Mouse (Mus musculus) neural tube, embryonic 15.5 days (tissue): ENCODE results near the gene Zfp609. TPM values are rescaled to one million over a fixed set of nuclear protein-coding genes. Genes with fewer than 3 reads are reported as not detected.

Experiments
- ATAC-seq: fragments of 200-750 bp; cut with Nextera tagmentation; 2 replicates; pipeline ENCODE4 v1.8.0; 2017; ENCODE audit warnings: mild to moderate bottlenecking, moderate TSS enrichment, moderate library complexity; ENCODE audit not compliant: low FRiP score
- H3K27ac ChIP-seq: fragments of 300-500 bp; sonication (generic); replicated peaks from 2 replicates; pipeline ENCODE4 v1.5.1; 2015; ENCODE audit warnings: mild to moderate bottlenecking, inconsistent platforms
- H3K27me3 ChIP-seq: fragments of 300-500 bp; sonication (generic); replicated peaks from 2 replicates; pipeline ENCODE4 v1.6.1; 2015; ENCODE audit warnings: inconsistent platforms
- H3K36me3 ChIP-seq: fragments of 300-500 bp; sonication (generic); 2 replicates; pipeline ENCODE4 v1.6.1; 2015; ENCODE audit warnings: inconsistent platforms
- H3K4me1 ChIP-seq: fragments of 300-500 bp; sonication (generic); 2 replicates; pipeline ENCODE4 v1.6.1; 2015; ENCODE audit warnings: inconsistent platforms
- H3K4me2 ChIP-seq: fragments of 300-500 bp; sonication (generic); 2 replicates; pipeline ENCODE4 v1.6.1; 2015; ENCODE audit warnings: inconsistent platforms, mild to moderate bottlenecking, moderate library complexity
- H3K4me3 ChIP-seq: fragments of 300-500 bp; sonication (generic); replicated peaks from 2 replicates; pipeline ENCODE4 v1.5.1; 2015; ENCODE audit warnings: mild to moderate bottlenecking, inconsistent platforms
- H3K9ac ChIP-seq: fragments of 300-500 bp; sonication (generic); replicated peaks from 2 replicates; pipeline ENCODE4 v1.6.1; 2015; ENCODE audit warnings: mild to moderate bottlenecking, inconsistent platforms
- H3K9me3 ChIP-seq: fragments of 300-500 bp; sonication (generic); replicated peaks from 2 replicates; pipeline ENCODE4 v1.6.1; 2016; ENCODE audit warnings: inconsistent platforms
- WGBS: fragments of 180-500 bp; shearing (Covaris S2); methylation state at CpG from one replicate; pipeline ENCODE4 v1.1.7; 2015; ENCODE audit warnings: mixed read lengths; 5-methylcytosine and 5-hydroxymethylcytosine counted together
- polyA plus RNA-seq: library from polyadenylated mRNA; unstranded; fragments of >200 nt; fragmentation: Nextera tagmentation; extraction: Ambion mirVana; gene quantifications from 2 replicates; pipeline ENCODE4 v1.2.1, GENCODE M21; 2015

Zfp609 gene
- polyA plus RNA-seq, 1 experiment from 2014 or later = 6.8 TPM

GRCm38 (mm10) chr9:65681634-65681940 is 145.8 kb downstream of the Zfp609 start:
- Histone ChIP-seq H3K4me2 (no peak overlapping the region), H3K4me1 (peaks cover 71% of the 10 kb centered on the region), H3K36me3 (peaks cover 9% of the 10 kb centered on the region; the same call in 1 of the 2 replicates), H3K27me3 (no peaks in the 10 kb centered on the region), H3K9ac (no peak overlapping the region), H3K27ac (no peak overlapping the region; the same call in 1 of the 2 replicates), H3K9me3 (no peaks in the 10 kb centered on the region), H3K4me3 (no peak overlapping the region)
- no peak for ATAC-seq
- 87% methylated on average over 2 of the region's 2 CpGs for WGBS

GRCm38 (mm10) chr9:65680938-65681633 is 146.3 kb downstream of the Zfp609 start:
- Histone ChIP-seq H3K36me3 (peaks cover 4% of the 10 kb centered on the region; the same call in 1 of the 2 replicates), H3K9me3 (no peaks in the 10 kb centered on the region), H3K27ac (no peak overlapping the region; the same call in 1 of the 2 replicates), H3K9ac (no peak overlapping the region), H3K27me3 (no peaks in the 10 kb centered on the region), H3K4me2 (no peak overlapping the region), H3K4me3 (no peak overlapping the region), H3K4me1 (peaks cover 71% of the 10 kb centered on the region)
- ATAC-seq = no peak
- 89% methylated on average over 4 of the region's 4 CpGs for WGBS

- H3K9me3 ChIP-seq = no peaks in the 10 kb centered on the region
- no peaks in the 10 kb centered on the region for H3K27me3 ChIP-seq
- 15% methylated on average over 5 of the region's 5 CpGs for WGBS
- peak overlapping the region; percentile 26 for H3K4me3 ChIP-seq
- H3K4me1 ChIP-seq = peaks cover 75% of the 10 kb centered on the region
- peak overlapping the region; percentile 68 for H3K27ac ChIP-seq
- H3K36me3 ChIP-seq = no peaks in the 10 kb centered on the region
- H3K4me2 ChIP-seq = peak overlapping the region; percentile 86
- peak overlapping the region; percentile 15 for H3K9ac ChIP-seq
- ATAC-seq = no peak
Measured at GRCm38 (mm10) chr9:65679181-65679761, 148.1 kb downstream of the Zfp609 start.

GRCm38 (mm10) chr9:65677119-65677462 is 150.3 kb downstream of the Zfp609 start:
- no peak for ATAC-seq
- Histone ChIP-seq H3K9ac (peak overlapping the region; percentile 73), H3K4me1 (peaks cover 57% of the 10 kb centered on the region), H3K4me3 (peak overlapping the region; percentile 64), H3K36me3 (no peaks in the 10 kb centered on the region), H3K27me3 (no peaks in the 10 kb centered on the region), H3K9me3 (no peaks in the 10 kb centered on the region), H3K27ac (peak overlapping the region; percentile 78), H3K4me2 (peak overlapping the region; percentile 86)
- 4% methylated on average over 3 of the region's 3 CpGs for WGBS

GRCm38 (mm10) chr9:65676358-65677118 is 150.8 kb downstream of the Zfp609 start:
- Histone ChIP-seq H3K4me2 (peak overlapping the region; percentile 86), H3K27ac (peak overlapping the region; percentile 85), H3K4me3 (peak overlapping the region; percentile 64), H3K9me3 (no peaks in the 10 kb centered on the region), H3K9ac (peak overlapping the region; percentile 73), H3K36me3 (no peaks in the 10 kb centered on the region), H3K4me1 (peaks cover 53% of the 10 kb centered on the region), H3K27me3 (no peaks in the 10 kb centered on the region)
- peak; percentile 97 for ATAC-seq
- under 1% methylated on average over 43 of the region's 51 CpGs for WGBS

- peak overlapping the region; percentile 73 for H3K9ac ChIP-seq
- H3K4me3 ChIP-seq = peak overlapping the region; percentile 64
- no peaks in the 10 kb centered on the region for H3K9me3 ChIP-seq
- WGBS = 57% methylated on average over 8 of the region's 8 CpGs
- peak; percentile 40 for ATAC-seq
- H3K4me1 ChIP-seq = peaks cover 44% of the 10 kb centered on the region
- H3K27ac ChIP-seq = peak overlapping the region; percentile 85
- peak overlapping the region; percentile 86 for H3K4me2 ChIP-seq
- no peaks in the 10 kb centered on the region for H3K36me3 ChIP-seq
- H3K27me3 ChIP-seq = no peaks in the 10 kb centered on the region
Measured at GRCm38 (mm10) chr9:65675461-65676357, 151.7 kb downstream of the Zfp609 start.

- H3K4me1 ChIP-seq = peaks cover 17% of the 10 kb centered on the region
- WGBS = 84% methylated on average over 11 of the region's 11 CpGs
- no peaks in the 10 kb centered on the region for H3K27me3 ChIP-seq
- H3K9me3 ChIP-seq = no peaks in the 10 kb centered on the region
- H3K36me3 ChIP-seq = no peaks in the 10 kb centered on the region
- no peak overlapping the region for H3K27ac ChIP-seq
- no peak overlapping the region for H3K4me2 ChIP-seq
- no peak overlapping the region for H3K4me3 ChIP-seq
- no peak for ATAC-seq
- H3K9ac ChIP-seq = no peak overlapping the region
Measured at GRCm38 (mm10) chr9:65672996-65673395, 154.4 kb downstream of the Zfp609 start.

- Histone ChIP-seq H3K4me1 (peaks cover 7% of the 10 kb centered on the region), H3K9ac (no peak overlapping the region), H3K9me3 (no peaks in the 10 kb centered on the region), H3K36me3 (no peaks in the 10 kb centered on the region), H3K4me3 (no peak overlapping the region), H3K27ac (no peak overlapping the region), H3K4me2 (no peak overlapping the region), H3K27me3 (no peaks in the 10 kb centered on the region)
- 66% methylated on average over 9 of the region's 9 CpGs for WGBS
- ATAC-seq = no peak
Measured at GRCm38 (mm10) chr9:65671431-65671931, 155.9 kb downstream of the Zfp609 start.

GRCm38 (mm10) chr9:65667701-65668100 is 159.7 kb downstream of the Zfp609 start, which contains the start of gene Oaz2:
Gene Oaz2, plus strand, starts transcription at chr9:65668001.
- H3K27me3 ChIP-seq = no peaks in the 10 kb centered on the region
- H3K27ac ChIP-seq = no peak within 1 kb of the TSS
- H3K36me3 ChIP-seq = no peaks in the 10 kb centered on the region
- no peak within 1 kb of the TSS for H3K4me3 ChIP-seq
- WGBS = 96% methylated on average over 8 of the region's 8 CpGs
- H3K9ac ChIP-seq = no peak within 1 kb of the TSS
- no peak within 1 kb of the TSS for H3K4me2 ChIP-seq
- no peaks in the 10 kb centered on the region for H3K4me1 ChIP-seq
- H3K9me3 ChIP-seq = no peaks in the 10 kb centered on the region
- no peak for ATAC-seq

GRCm38 (mm10) chr9:65666042-65666441 is 161.3 kb downstream of the Zfp609 start:
- Histone ChIP-seq H3K9ac (no peak overlapping the region), H3K27me3 (no peaks in the 10 kb centered on the region), H3K4me2 (no peak overlapping the region), H3K4me3 (no peak overlapping the region), H3K36me3 (no peaks in the 10 kb centered on the region), H3K27ac (no peak overlapping the region), H3K9me3 (no peaks in the 10 kb centered on the region), H3K4me1 (no peaks in the 10 kb centered on the region)
- ATAC-seq = no peak; the same call in 1 of the 2 replicates
- 27% methylated on average over 5 of the region's 5 CpGs for WGBS

GRCm38 (mm10) chr9:65664163-65664562 is 163.2 kb downstream of the Zfp609 start:
- H3K27ac ChIP-seq = no peak overlapping the region
- H3K27me3 ChIP-seq = no peaks in the 10 kb centered on the region
- no peaks in the 10 kb centered on the region for H3K36me3 ChIP-seq
- H3K4me1 ChIP-seq = no peaks in the 10 kb centered on the region
- H3K9me3 ChIP-seq = no peaks in the 10 kb centered on the region
- ATAC-seq = no peak
- H3K9ac ChIP-seq = no peak overlapping the region
- no peak overlapping the region for H3K4me2 ChIP-seq
- no peak overlapping the region for H3K4me3 ChIP-seq
- 4% methylated on average over 3 of the region's 3 CpGs for WGBS
